Mouse (Mus musculus) cerebellum, adult 9-11 months (tissue): ENCODE results near the gene Bbof1.
A peak's percentile ranks its signal among the peaks of the same experiment; 100 is the strongest.

Experiments used
- DNase-seq: peaks from one replicate; pipeline ENCODE4 v3.0.0; 2022

Gene Bbof1

DNA sequence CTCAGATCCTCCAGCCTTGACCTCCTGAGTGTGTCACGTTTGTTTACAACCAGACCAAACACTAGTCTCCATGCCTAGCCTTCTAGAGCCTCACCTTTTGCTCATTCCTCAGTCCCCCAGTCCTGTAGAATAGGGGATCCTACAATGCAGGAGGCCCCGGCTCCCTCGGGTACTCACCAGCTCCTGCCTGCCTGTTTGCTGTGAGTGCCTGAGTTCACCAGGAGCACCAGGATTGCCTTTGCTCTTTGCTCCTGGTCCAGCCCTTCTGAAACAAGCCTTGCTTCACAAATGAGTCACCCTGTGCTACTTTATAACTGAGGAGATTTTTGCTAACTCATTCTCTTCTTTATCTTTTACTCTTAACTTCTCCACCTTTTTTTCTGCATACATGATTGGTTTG lies 8.2 kb upstream of the Bbof1 start:
- no peak for DNase-seq

DNA sequence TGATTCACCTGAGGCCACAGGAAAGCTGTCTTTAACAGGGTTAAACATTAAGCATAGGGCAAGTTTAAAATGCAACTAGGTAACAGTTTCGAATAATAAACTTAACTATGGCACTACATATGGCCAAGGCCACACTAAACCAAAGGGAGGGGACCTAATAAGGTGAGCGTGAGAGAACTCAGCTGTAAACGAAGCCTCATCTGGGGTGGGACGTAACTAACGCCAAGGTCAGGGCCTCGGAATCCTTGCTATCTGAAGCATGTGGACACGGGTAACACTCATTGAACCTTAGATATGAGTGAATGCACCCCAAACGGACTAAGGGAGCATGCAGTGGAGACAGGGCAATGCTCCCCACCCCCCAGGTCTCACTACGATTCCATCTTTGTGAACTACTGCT lies 5.9 kb upstream of the Bbof1 start:
- no peak for DNase-seq

DNA sequence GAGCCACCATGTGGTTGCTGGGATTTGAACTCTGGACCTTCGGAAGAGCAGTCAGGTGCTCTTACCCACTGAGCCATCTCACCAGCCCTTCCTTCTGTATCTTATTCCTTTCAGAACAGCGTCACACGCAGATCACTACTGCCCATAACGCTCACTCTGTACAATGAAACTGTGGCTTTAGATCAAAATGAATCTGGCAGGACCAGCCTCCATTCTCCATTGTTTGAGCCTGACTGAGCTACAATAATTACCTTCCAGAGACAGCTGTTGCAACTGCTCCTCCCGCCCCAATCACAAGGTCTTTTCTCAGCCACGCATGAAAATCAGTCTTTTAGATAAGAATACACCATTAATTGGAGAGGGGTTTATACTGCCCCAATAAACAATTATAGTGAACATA lies 4.3 kb upstream of the Bbof1 start:
- no peak for DNase-seq

DNA sequence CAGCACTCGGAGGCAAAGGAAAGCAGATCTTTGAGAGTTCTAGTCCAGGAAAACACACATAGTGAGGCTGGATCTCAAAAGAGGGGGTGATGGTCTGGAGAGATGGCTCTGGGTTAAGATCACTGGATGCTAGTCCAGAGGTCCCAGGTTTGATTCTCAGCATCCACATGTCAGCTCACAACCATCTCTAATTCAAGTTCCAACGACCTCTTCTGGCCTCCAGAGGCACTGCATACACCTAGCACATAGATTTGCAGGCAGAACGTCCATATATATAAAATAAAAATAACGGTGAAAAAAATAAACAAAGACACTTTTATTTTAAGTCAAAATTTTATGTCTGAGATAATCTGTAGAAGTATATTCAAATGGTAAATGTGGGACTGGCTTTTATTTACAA lies 1.6 kb upstream of the Bbof1 start:
- DNase-seq: peak; percentile 21

DNA sequence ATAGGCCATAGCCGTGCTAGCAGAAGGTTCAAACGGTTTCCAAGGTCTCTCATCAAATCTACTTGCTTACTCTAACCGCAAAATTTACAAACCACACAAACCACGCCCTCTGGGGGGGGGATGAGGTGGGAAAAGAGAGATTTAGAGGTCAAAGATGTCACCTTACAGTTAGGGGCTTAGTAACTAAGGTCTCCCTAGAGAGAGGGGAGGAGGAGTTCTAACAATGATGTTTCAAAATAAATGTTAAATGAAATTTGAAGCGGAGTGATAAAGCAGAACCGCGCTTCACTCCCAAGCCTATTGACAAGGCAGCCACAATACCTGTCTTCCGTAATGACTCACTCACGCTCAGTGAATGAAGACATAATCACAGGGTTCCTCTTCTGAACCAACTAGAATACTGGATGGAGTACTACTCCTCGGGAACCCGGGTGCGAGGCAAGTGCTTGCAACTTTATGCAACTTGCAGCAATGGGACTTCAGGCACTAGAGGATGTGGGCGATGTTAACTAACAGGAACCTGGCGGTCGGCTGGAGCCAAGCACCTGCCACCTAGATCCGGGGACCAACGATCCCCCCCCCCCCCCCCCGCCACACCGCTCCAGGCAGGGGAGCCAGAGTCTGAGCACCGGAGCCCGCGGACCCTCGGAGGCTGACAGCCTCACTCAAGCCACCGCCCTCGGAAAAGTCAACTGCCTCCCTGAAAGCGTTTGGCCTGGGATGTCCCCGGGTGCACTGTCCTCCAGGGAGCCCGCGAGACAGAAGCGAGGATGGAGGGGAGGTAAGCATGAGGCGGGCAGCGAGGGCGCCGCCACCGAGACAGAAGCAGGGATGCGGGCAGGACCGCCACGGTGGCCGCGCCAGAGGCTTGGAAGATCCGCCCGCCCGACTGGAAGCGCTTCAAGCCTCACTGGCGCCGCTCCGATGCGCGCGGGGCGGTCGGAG lies 725 bp upstream of the Bbof1 start:
- peak; percentile 50 for DNase-seq

DNA sequence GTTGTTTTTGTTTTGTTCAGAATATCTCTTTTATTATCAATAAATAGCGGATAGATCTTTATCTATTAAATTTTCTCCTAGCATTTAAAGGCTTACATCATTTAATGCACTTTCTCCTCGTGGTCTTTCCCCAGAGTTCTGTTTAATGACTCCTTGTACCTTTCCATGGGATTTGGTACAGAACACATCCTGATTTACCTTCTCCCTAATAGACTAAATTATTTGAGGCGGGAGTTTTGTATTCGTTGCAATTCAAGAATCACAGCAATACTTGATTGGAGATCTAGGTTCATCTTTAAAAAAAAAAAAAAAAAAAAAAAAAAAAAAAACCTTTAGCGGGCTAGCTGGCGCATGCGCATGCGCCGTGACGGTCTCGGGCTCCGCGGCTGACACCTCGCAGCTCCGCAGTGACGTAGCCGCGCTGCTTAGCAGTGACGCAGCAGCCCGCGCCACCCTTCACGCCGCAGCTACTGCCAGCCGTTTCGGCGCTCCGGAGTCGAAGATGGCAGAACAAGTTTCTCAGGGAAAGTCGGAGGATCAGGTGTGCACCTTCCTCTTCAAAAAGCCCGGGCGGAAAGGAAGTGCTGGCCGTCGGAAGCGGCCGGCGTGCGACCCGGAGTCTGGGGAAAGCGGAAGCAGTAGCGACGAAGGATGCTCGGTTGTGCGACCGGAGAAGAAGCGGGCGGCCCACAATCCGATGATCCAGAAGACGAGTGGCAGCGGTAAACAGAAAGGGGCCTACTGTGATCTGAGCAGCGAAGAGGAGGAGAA lies 8.1 kb downstream of the Bbof1 start, which contains the start of gene Rnf113a2:
Rnf113a2 (plus strand) TSS at position 363 of the 771 bp plus-strand sequence.
- peak; percentile 85 for DNase-seq

DNA sequence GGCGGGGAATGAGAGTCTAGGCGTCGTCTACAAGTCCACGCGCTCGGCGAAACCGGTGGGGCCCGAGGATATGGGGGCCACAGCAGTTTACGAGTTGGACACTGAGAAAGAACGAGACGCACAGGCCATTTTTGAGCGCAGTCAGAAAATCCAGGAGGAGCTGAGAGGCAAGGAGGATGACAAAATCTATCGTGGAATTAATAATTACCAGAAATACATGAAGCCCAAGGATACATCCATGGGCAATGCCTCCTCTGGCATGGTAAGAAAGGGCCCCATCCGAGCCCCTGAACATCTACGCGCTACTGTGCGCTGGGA lies 8.7 kb downstream of the Bbof1 start:
- no peak for DNase-seq

DNA sequence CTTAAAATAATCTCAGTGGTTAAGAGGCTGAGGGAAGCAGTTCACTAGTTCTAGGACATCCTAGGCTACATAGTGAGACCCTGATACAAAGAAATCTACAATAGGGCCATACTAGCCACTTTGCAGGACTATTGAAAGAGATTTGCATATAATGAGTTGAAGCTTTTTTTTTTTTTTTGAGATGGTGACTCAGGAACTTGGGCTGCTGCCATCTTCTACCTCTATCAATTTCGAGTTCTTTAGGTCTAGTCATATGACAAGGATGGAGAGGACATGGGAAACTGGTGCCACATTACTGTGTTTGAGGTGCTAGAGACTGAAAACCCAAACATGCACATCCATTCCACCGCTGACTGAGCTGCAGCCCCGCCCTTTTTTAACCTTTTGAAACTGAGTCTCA lies 15.1 kb downstream of the Bbof1 start:
- no peak for DNase-seq

DNA sequence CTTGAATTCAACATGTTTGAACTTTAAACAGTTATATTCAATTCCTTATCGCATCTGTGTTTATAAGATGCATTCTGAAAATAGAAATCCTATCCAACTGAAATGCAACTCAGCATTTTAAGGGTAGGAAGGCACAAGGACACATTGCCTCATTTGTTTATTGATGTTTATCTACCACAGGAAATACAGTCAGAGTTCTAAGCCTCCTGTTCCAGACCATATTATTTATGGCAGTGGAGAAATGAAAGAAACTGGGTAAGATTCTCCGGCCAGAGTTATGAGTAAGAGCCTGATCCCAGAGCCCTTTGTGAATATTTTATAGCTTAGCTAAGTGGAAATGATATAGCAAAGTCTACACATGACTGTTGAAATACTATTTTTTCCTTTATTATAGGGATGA lies 21.0 kb downstream of the Bbof1 start:
- no peak for DNase-seq

DNA sequence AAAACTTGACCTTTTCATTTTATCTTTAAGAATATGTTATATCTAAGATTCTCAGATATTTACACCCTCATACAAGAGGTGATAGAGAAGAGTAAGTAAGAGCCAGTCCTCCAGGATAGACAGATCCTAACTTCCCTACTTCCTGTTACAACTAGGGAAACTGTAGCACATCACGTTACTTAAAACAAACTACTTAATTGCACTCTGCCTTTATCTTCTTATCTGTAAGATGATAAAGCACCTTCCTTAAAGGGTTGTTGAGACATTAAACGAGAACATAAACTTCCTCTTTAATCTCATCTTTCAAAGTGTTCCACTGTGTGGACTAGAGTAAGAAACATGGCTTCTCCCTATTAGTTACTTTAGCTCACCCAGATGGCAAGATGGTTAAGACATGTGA lies 29.8 kb downstream of the Bbof1 start:
- DNase-seq: no peak

DNA sequence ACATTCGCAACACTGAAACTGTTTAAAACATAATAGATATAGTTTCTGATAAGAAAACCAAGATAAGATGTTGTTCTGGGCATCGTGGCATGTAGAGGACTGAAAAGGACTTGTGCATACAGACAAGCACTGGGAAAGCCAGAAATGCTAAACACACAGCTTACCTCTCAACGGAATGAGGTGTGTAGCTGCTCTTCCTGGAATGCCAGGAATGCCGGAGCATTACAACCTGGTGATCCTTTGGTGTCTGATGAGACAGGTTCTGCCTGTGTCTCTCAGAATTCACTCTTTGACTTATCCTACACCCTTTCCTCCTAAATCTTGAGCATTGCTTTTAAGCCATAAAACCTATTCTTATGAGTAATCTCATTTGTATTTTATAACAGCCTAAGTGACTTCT lies 33.7 kb downstream of the Bbof1 start:
- DNase-seq: no peak

DNA sequence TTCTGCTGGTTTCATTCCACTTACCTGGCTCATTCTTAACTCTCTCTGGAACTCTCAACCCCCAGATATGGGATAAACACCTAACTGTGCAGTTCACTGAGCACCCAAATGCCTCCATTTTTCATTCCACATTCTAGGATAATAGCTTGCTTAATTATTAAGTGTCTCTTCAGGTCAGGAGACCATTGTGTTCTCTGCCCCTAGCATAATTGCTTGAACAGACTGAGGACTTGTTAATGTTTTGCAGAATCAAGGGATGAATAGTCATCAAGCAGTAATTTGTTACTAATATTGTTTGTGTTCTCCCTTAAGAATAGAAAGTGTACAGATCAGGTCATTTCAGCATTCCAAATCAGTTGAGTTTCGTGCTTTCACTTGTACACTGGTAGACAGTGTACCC lies 38.5 kb downstream of the Bbof1 start:
- no peak for DNase-seq

DNA sequence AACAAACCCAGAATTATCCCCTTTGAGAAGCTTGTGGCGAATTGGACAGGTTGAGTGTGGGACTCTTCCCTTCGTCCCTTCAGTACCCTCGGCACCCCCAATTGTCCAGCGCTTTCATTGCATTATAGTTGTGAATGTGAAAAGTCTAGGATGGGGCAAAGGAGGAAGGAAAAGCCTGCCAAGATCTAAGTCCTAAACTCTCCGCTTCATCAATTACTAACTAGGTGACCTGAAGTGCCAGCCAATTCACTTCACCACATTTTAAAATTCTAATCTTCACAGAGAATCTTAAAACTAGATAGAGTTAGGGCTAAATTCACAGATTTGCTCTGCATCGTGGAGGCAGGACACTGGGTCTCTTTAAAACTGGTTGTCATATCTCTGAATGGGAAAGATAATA lies 39.3 kb downstream of the Bbof1 start:
- no peak for DNase-seq

DNA sequence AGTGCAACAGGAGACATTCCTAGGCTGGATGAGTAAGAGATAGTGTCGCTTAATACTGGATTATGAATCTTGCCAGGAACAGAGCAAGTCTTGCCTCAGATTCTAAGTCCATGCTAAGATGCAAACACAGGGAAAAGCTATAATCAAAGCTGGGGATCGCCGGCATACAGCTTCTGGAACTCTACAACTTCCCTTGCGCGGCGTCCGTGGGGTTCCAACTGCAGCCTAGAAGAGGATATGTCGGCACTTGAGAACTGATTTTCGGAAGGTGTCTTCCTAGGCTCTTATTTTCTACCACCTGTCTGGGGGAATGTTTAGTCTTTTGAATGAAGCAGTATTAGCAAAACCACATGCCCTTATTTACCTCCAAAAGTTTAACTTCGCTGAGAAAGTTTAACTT lies 41.0 kb downstream of the Bbof1 start:
- DNase-seq: peak; percentile 11

DNA sequence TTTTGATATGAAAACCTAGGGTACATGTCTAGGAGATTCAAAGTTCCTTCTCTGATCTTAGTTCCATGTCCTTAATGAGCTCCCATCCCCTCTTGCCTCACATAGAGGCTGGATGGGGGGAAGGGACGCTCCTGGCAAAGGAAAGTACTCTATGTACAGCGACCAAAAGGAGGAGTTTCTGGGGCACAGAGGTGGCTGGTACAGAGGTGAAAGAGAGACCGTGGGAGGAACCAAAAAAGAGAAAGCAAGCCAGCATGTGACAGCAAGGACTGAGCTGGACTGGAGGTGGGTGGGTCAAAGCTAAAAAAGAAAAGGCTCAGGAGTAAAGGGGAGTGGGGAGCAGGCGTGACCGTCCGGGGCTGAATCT lies 41.5 kb downstream of the Bbof1 start:
- no peak for DNase-seq

DNA sequence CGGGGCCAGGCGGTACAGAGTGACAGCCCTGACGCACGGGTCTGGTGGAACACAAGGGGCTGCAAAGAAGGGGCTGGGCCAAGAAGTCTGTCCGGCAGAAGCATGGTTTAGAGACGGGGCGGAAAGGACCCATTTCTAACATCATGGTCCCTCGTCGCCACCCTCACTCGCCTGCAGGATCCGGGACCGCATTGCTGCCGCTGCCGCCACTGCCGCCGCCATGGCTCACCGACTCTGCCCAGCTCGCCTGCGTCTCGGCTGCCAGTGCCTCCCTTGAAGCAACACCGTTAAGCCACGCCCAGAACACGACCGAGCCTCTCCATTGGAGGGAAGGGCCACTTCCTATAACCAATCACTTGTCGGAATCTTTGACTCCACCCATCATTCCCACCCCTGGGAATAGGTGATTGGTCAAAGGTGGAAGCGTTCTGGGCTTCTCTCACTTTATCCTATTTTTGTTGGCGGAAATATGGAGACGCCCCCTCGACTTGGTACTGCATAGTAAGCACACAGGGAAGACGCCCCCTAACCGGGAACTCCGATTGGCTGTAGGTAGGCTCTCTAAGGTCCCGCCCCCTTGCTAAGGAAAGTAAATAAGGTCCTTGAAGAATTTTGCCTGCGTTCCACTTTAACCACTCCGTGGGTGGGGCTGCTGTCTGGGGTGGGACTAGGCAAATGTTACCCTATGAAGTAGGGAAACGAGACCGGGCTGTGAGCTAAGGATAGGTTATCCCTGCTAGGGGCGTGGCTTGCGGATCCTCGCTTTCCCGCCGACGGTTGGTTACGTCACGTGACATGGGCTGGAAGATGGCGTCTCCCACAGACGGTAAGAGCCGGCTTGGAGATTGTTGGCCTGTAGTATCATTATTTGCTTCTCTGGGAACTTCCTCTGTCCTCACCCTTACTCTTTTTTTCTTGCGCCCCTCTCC lies 42.1 kb downstream of the Bbof1 start, which contains the start of the genes Aldh6a1 and Lin52:
Aldh6a1 (minus strand) TSS at position 287 of the 929 bp plus-strand sequence.
Lin52 (plus strand) TSS at position 705 of the 929 bp plus-strand sequence.
- peak; percentile 99 for DNase-seq

DNA sequence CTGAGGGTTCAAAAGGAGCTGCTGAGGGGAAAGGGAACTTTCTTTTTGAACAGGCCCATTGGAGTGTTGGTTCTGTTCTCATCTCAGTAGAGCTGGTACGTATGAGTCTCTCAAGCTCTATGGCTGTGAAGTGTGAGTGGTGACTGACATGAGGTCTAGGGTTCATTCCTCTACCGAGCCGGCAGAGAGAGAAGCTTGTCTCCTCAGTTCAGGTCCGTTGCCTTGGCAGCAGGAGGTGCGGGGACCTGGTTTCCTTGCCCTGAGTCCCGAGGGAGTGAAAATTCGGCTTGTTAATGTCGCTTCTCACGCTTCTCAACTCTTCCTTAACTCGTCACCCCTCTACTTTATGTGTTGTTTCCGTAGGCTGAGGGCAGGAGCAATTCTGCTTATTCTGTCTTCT lies 42.9 kb downstream of the Bbof1 start:
- DNase-seq: peak; percentile 28

DNA sequence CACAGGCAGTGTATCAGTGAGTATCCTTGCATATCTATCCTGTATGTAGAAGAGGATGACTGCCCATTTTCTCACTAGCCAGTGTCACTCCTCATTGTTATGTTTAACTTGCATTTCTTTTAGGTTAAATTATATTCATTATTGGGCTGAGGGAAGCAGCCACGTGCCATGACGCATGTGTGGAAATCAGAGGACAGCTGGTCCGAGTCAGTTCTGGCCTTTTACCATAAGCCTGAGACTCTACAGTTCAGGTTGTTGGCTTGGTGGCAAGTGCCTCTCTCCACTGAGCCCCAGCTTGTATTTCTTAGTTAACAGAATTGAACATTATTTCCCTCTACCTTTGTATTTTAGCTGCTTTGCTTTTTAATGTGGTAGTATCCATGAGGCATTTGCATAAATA lies 48.0 kb downstream of the Bbof1 start:
- peak; percentile 14 for DNase-seq

DNA sequence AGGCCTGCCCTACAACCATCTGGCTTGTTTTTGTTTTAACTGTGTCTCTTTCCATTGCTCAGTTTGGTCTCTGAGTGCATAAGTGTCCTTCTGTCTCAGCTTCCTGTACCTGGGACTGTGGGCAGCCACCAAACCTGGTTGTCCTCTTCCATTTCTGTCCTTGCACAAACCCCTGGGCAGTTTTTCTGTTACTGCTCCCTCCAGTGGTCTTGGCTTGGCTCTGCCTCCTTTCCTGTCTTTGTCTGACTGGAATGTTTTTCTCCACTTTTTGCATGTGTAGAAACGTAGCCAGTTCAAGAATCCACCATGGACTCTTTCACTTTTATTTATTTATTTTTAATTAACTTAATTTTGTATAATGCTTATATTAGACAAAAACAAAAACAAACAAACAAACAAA lies 51.0 kb downstream of the Bbof1 start:
- no peak for DNase-seq

DNA sequence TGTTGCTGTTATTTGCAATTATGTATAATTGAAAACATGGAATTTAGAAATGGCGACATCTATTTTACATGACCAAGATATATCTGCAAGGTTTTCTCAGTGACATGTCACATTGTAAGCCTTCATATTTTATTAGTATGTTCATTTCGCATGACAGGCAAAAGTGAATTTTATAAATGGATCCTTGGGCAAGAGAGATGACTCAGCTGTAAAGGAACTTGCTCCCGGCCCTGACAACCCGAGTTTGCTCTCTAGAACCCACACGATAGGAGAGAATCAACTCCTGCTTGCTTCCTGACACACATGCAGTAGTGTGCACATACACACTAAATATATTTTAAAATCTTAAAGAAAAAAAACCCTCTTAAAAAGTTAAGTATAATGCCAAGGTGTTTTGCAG lies 52.5 kb downstream of the Bbof1 start:
- no peak for DNase-seq

DNA sequence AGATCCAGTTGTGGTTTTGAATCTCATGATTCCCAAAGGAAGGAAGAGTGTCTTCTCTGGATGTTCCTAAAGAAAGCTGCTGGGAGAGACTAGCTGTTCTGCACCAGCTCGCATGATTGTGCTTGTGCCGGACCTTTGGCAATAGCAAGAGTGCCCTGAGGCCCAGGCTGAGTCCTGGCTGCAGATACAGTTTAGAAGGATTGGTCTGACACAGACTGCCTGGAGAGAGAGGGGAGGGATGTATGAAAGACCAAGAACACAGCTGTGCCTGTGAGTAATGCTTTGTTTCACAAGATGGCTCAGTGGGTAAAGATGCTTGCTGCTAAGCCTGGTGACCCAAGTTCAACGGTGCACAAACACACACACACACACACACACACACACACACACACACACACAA lies 54.0 kb downstream of the Bbof1 start:
- DNase-seq: no peak

DNA sequence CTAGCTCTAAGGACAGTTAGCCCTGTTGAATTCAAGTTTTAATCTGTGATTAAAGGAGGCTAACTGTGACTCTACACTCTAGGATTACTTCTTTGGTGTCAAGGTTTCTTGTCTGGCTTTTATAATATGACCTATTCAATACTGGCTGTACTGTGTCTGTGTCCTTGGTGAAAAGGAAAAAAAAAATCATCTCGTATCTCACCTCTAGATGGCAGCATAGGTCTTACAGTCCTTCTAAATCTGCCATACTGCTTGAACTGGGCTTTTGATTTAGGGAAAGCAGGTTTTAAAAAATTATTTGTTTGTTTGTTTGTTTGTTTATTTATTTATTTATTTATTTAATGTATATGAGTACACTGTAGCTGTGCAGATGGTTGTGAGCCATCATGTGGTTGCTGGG lies 59.8 kb downstream of the Bbof1 start:
- DNase-seq: no peak

DNA sequence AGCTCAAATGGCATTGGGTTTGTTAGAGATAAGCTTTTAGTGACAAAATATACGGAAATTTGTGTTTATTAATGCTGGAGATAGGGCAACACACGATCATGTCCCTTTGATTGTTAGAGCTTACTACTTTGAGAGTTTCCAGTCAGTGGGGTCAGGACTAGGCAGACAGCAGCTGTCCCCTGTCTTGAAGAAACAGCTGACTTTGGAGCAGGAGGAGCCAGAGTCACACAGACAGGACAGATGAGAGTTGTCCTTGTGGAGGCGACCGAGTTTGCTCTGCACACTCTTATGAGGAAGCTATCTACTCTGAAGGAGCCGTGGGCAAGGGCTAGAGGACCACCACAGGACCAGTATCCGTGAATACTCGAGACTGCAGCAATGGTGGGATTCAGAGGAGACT lies 70.1 kb downstream of the Bbof1 start:
- no peak for DNase-seq
